Mouse (Mus musculus) ES-Bruce4 (cell line): ENCODE measurements around the gene Trio. TPM values are rescaled to one million over a fixed set of nuclear protein-coding genes. Genes with fewer than 3 reads are reported as not detected.

Experiments
- H3K27ac ChIP-seq: 2 replicates; pipeline ENCODE4 v1.5.1; 2012; ENCODE audit warnings: low read length, inconsistent platforms; ENCODE audit not compliant: insufficient read depth
- H3K27me3 ChIP-seq: 2 replicates; pipeline ENCODE4 v1.6.1; 2012; ENCODE audit warnings: mild to moderate bottlenecking, low read length, inconsistent platforms; ENCODE audit not compliant: control insufficient read depth, poor library complexity, insufficient read depth, severe bottlenecking
- H3K36me3 ChIP-seq: 2 replicates; pipeline ENCODE4 v1.6.1; 2012; ENCODE audit warnings: inconsistent platforms, mild to moderate bottlenecking, low read length, moderate library complexity; ENCODE audit not compliant: control insufficient read depth, poor library complexity, insufficient read depth, severe bottlenecking
- H3K4me1 ChIP-seq: one replicate; pipeline ENCODE4 v1.8.1; 2011; ENCODE audit warnings: low read length; ENCODE audit not compliant: control insufficient read depth, insufficient read depth
- H3K4me3 ChIP-seq: 2 replicates; pipeline ENCODE4 v1.5.1; 2011; ENCODE audit warnings: low read depth, mild to moderate bottlenecking, low read length
- H3K9ac ChIP-seq: 2 replicates; pipeline ENCODE4 v1.6.1; 2012; ENCODE audit warnings: low read depth, mild to moderate bottlenecking, inconsistent platforms; ENCODE audit not compliant: poor library complexity, severe bottlenecking
- H3K9me3 ChIP-seq: replicated peaks from 2 replicates; pipeline ENCODE4 v1.6.1; 2012; ENCODE audit warnings: mild to moderate bottlenecking, low read length, inconsistent platforms; ENCODE audit not compliant: control insufficient read depth, poor library complexity, insufficient read depth, severe bottlenecking
- CTCF ChIP-seq: IDR thresholded peaks from one replicate; pipeline ENCODE4 v1.8.1; 2011; ENCODE audit warnings: low read depth, low read length
- EP300 ChIP-seq: IDR thresholded peaks from 2 replicates; pipeline ENCODE4 v1.6.1; 2011; ENCODE audit warnings: low read depth, low read length; ENCODE audit not compliant: insufficient read depth
- POLR2A ChIP-seq: IDR thresholded peaks from one replicate; pipeline ENCODE4 v1.8.1; 2011; ENCODE audit warnings: low read length; ENCODE audit not compliant: insufficient read depth
- polyA plus RNA-seq: library from polyadenylated mRNA; stranded (reverse); fragments of >200 nt; gene quantifications from 2 replicates; pipeline ENCODE4 v1.2.4, GENCODE M21; 2011; ENCODE audit warnings: low read depth; ENCODE audit not compliant: missing spikeins, insufficient read depth, insufficient read length

Gene Trio
- polyA plus RNA-seq, 1 experiment = 62.2 TPM

GRCm38 (mm10) chr15:27752677-27753342 is 272.8 kb downstream of the Trio start:
- Histone ChIP-seq H3K27ac (no peak overlapping the region), H3K4me1 (no peaks in the 10 kb centered on the region), H3K9ac (no peak overlapping the region), H3K27me3 (no peaks in the 10 kb centered on the region), H3K4me3 (no peak overlapping the region), H3K9me3 (no peaks in the 10 kb centered on the region), H3K36me3 (no peaks in the 10 kb centered on the region)
- TF ChIP-seq EP300 (no peak), POLR2A (no peak), CTCF (no peak)

DNA sequence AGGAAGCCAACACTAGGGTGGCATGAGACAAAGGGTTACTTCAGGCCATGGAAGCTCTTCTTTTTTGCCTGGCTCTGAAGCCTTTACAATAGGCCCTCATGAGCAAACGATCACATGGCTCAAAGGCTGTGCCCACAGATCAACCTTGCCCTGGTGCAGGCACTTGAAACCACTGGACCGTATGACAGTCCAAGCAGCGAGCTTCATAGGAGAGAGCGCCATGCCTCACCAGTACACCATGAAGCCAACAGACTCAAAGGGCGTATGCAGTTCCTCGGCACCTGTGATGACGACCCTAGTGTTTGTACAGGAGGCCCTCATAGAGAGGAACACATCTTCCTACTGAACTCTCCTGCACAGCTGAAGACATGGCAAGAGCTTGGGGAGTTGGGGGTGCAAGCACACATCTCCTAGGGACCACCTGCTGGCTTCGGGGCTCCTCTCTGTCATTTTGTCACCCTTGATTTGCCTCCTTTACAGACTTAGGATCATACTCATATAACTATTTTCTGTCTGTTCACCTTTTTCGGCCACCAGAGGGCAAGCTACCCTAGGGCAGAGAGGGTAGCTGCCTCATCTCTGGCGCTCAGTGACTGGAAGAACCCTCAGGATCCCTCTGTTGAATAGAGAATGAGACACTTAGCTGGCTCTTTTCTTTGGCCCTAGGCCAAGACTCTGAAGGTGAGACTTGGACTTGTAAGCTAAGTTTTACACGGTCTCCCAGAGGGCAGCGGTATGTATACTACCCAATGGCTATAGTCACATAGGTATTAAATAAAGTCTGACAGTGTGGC is 273.8 kb downstream of the Trio start:
- TF ChIP-seq EP300 (no peak), POLR2A (no peak), CTCF (peak; percentile 55)
- no peak overlapping the region for H3K27ac ChIP-seq
- H3K27me3 ChIP-seq = no peaks in the 10 kb centered on the region
- no peak overlapping the region for H3K9ac ChIP-seq
- H3K4me3 ChIP-seq = no peak overlapping the region
- H3K36me3 ChIP-seq = no peaks in the 10 kb centered on the region
- H3K9me3 ChIP-seq = no peaks in the 10 kb centered on the region
- no peaks in the 10 kb centered on the region for H3K4me1 ChIP-seq

DNA sequence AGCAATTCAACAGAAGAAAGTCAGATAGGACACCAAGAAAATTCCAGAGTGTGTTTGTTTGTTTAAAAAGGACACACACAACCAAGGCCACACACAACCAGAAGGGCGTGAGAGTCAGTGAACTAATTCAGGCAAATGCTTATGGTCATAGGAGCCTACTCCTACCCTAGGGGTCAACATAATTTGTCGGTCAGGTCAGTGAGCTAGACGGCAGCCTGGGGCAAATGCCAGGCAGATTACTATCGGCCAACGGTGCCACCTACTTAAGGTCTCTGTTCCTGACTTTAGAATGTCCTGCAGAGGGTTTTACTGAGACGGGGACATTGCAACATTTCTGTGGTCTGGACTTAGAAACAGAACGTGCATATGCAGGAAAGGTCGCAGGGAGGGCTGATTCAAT is 276.9 kb downstream of the Trio start:
- no peak for TF ChIP-seq EP300
- no peak for TF ChIP-seq POLR2A
- no peak for TF ChIP-seq CTCF
- no peaks in the 10 kb centered on the region for H3K36me3 ChIP-seq
- no peaks in the 10 kb centered on the region for H3K27me3 ChIP-seq
- no peak overlapping the region for H3K9ac ChIP-seq
- H3K9me3 ChIP-seq = no peaks in the 10 kb centered on the region
- H3K4me3 ChIP-seq = no peak overlapping the region
- no peak overlapping the region for H3K27ac ChIP-seq
- H3K4me1 ChIP-seq = no peaks in the 10 kb centered on the region

DNA sequence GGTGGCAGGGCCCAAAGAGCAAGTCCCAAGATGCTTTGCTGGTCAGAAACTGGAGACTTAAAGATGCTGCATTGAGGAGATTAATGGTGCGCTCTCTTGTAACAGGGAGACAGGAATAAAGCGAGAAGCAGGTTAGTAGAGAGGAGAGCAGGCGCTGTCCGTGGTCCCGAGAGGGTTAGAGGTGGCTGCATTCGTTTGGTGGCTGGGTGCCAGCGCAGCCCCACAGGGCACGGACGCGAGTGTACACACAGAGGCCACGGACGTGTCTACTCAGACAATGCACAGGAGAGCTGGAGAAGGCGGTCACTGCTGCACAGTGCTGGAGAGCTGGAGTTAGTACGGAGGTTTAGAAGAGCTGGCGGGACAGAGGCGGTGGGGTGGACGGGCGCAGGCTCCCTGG is 278.1 kb downstream of the Trio start:
- Histone ChIP-seq H3K36me3 (no peaks in the 10 kb centered on the region), H3K27me3 (no peaks in the 10 kb centered on the region), H3K4me1 (no peaks in the 10 kb centered on the region), H3K4me3 (peak overlapping the region; percentile 65), H3K27ac (no peak overlapping the region), H3K9ac (no peak overlapping the region), H3K9me3 (no peaks in the 10 kb centered on the region)
- no peak for TF ChIP-seq POLR2A
- TF ChIP-seq EP300 = no peak
- no peak for TF ChIP-seq CTCF

GRCm38 (mm10) chr15:27744995-27745394 is 280.7 kb downstream of the Trio start:
- Histone ChIP-seq H3K27me3 (no peaks in the 10 kb centered on the region), H3K27ac (no peak overlapping the region), H3K4me3 (no peak overlapping the region), H3K9ac (no peak overlapping the region), H3K36me3 (no peaks in the 10 kb centered on the region), H3K4me1 (no peaks in the 10 kb centered on the region), H3K9me3 (no peaks in the 10 kb centered on the region)
- TF ChIP-seq POLR2A (no peak), EP300 (no peak), CTCF (no peak)

DNA sequence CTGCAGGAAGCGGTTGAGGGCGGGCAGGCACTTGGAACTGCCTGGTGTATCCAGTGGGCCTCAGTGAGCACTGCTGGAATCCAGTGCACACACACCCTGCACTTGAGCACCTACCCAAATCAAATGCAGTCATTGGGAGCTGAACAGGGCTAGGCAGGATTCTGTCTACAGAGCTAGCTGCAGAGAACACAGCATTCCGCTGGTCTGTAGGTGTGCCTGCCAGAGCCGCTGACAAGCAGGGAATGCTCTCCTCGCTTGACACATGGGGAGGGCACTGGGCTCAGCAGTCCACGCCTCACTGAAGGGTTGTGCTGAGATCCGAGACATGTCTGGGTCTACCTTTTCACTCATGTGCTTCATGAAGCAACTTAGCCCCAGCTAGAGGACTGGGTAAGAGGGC is 285.6 kb downstream of the Trio start:
- Histone ChIP-seq H3K9me3 (no peaks in the 10 kb centered on the region), H3K9ac (no peak overlapping the region), H3K4me1 (no peaks in the 10 kb centered on the region), H3K4me3 (no peak overlapping the region), H3K27ac (no peak overlapping the region), H3K36me3 (no peaks in the 10 kb centered on the region), H3K27me3 (no peaks in the 10 kb centered on the region)
- TF ChIP-seq EP300 (no peak), CTCF (no peak), POLR2A (no peak)
